Mouse (Mus musculus) lung, adult 2 months (tissue): ENCODE measurements at regions not wholly inside any gene's neighbourhood (a gene's known extent, or its start where the extent isn't known, plus 50 kb on each side); places are given as distances from the start of the nearest gene placed in this dataset.

Experiments used
- CTCF ChIP-seq: fragments of 200-500 bp; IDR thresholded peaks from 2 replicates; pipeline ENCODE4 v1.5.1; 2011; ENCODE audit warnings: mild to moderate bottlenecking, low read length, control low read depth; ENCODE audit not compliant: insufficient read depth
- POLR2A ChIP-seq: fragments of 200-500 bp; IDR thresholded peaks from 2 replicates; pipeline ENCODE4 v1.6.1; 2011; ENCODE audit warnings: low read depth, mild to moderate bottlenecking, control low read depth, low read length, borderline replicate concordance; ENCODE audit errors: extremely low read depth

DNA sequence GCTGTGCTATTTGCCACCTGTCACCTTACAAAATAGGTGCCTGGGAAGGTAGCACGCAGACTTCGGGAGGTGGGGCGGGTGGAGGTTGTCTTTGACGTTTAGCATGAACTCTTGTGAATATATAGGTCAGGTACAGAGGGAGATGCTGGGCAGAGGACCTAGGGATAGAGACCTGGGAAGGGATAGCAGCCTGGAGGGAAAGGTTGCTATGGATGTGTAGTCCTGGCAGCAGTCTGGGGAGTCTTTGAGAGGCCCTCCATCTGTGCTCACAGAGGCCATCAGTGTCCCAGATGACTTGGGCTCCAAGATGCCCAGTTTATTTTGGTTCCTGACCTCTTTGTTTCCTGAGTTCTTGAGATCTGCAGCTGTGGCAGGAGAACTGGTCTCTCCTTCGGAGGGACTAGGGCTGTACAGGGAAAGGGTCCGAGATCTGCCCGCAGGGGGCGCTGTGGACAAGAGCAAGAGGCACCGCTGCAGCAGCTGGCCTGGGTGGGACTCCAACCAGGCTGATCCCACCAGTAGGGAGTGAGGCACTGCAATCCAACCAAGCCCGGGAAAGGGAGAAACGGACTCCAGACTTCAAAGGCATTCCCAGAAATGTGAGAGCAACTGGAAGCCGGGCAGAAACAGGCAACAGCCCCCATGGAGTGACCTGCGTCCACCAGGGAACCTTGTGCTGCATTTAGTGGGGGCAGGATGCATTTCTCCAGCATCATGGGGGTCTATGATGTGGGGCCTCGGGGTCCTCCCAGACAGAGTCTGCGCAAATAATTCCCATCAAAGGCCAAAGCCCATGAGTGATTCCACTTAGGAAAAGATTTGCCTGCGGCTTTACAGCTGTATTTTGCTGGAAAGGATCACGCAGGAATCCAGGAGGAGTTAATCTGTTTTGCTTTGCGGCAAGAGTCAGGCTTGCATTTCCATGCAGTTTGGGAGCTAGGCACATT, 145.8 kb downstream of the Uaca start:
- TF ChIP-seq CTCF = peak; percentile 55; the same call in 1 of the 2 replicates
- TF ChIP-seq POLR2A = no peak
